Mouse (Mus musculus) layer of hippocampus, adult 18-20 months (tissue): Measurements from ENCODE around the gene Rap2a. TPM values are rescaled to one million over a fixed set of nuclear protein-coding genes. Genes with fewer than 3 reads are reported as not detected.
A peak's percentile ranks its signal among the peaks of the same experiment; 100 is the strongest.

ENCODE experiments used
- DNase-seq, 2 experiments: peaks; one replicate each; pipeline ENCODE4 v3.0.0; 2022; ENCODE audit warnings: low spot score in 2 of 2
- long read RNA-seq: library from polyadenylated mRNA; stranded (forward); transcript quantifications from one replicate; pipeline ENCODE4 v2.0.0, GENCODE M21; 2021
- total RNA-seq, 2 experiments: library from RNA; stranded (reverse); gene quantifications; 2 replicates each; pipeline ENCODE4 v1.2.3; 2021

Gene Rap2a
- 10 to 100 TPM; 77.9 to 82.2 TPM for total RNA-seq
- long read RNA-seq, full-length matches to known transcripts = 174 of 198 reads
- long read RNA-seq, partial matches to known transcripts = 22 of 198 reads
- long read RNA-seq, other reads (novel, unspliced or antisense) = 2 of 198 reads

DNA sequence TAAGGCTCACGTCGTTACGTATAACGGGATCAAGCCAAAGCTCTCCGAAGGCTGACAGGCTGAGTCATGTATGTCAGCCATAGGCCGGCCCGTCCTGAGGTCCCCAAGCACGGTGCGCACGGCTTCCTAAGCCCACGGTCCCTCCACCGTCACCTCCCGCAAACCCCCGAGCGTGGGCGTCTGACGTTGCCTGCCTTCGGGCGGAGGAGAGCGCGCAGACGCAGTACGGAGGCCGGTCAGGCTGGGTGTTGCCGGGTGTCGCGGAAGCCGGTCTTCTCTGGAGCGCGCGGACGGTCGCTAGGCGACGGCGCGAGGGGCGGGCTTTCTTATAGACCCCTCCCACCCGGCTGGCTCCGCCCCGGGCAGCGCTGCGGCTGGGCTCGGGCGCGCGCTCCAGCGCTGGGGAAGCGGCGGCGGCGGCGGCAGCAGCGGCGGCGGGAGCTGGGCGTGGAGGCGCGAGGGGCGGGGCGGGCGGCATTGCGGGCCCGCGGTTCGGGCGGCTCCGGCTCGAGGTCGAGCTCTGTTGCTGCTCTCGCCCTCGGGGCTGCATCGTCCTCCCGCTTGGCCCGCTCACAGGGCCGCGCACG is at the start of gene Rap2a:
Gene Rap2a (plus strand): TSS at position 463 of the 587 bp plus-strand sequence.
- DNase-seq = peak; percentile 97 to 98

DNA sequence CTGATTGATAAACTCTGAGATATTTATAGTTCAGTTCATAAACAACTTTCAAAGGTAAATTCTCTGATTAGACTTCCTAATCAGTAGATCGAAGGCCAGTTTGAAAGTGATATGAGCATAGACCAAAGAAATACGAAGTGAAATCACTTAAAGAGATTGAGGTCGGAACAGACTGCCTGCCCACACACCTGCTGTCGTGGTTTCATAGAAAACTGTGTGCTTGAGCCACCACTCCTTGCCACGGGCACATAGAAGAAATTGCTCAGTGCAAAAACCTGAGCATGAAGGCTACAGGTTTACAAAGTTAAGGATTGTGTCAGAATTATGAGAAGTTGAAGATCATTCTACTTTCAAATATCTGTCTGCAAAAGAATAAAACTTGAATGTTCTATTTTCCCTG is 49.7 kb upstream of the Rap2a start:
- peak in 1 of 2 experiments; percentile 62 for DNase-seq

DNA sequence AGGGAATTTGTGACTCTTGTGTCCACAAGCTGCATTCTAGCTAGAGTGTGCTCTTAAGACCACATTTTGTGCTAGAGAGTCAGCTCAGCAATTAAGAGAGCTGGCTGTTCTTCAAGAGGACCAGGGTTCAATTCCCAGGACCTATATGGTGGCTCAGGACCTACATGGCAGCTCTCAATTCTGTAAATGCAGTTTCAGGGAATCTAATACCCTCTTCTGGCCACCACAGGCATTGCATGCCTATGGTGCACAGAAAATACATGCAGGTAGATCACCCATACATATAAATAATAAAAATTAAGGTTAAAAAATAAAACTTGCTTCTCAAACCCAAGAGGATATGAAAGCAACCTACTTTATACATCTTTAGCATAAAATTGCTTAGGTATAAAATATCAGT is 45.5 kb upstream of the Rap2a start:
- no peak for DNase-seq

DNA sequence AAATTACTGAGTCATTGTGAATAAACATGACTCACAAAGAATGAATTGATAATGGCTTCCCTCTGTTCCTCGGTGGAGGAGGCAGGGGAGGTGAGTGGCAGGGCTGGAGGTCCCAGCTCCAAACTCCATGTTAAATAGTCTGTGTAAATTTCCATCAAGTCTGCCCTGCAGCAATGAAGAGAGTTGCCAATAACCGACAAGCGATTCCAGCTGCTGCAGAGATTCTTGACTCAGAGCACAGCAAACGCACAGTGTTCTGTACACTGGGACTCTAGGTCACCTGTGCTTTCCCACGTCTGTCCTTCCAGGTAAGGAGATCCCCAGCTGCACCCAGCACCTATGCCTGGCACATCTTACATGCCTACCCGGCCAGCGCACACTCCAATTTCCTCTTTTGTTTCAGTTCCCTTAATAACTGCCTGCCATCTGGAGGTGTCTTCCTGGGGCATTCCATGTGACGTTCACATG is 44.3 kb upstream of the Rap2a start:
- DNase-seq = peak in 1 of 2 experiments; percentile 34

DNA sequence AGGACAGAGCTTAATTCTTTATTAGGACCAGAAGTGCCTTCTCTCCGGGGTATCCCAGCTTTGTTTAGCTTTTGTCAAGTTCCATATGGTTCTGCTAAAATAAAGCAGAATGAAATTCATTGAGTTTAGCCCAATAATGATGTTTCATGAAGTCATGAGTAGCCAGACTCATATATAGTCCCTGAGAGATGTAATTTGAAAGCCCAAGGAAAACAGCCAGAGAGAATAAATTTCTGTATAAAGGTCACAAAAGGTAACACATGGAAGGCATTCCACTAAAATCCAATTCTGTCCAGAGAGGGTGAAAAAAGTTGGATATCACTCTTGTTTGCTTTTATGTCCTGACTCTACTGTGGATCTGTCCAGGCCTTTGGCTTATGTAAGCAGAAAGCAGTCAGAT is 43.4 kb upstream of the Rap2a start:
- DNase-seq = no peak

DNA sequence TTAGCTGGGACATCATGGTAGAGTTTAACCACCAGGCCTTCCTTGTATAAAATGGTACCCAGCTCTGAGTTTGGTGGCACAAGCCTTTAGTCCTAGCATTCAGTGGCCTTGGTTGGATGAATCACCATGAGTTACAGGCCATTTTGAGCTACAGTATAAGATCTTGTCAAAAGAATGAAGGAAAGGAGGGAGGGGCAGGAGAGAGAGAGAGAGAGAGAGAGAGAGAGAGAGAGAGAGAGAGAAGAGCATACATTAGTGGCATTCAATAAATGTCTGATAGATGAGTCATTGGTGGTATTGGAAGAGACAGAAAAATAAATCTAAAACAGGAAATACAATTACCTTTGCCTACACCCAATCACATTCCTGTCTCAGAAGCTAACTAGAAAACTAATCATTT is 37.5 kb upstream of the Rap2a start:
- DNase-seq = no peak

DNA sequence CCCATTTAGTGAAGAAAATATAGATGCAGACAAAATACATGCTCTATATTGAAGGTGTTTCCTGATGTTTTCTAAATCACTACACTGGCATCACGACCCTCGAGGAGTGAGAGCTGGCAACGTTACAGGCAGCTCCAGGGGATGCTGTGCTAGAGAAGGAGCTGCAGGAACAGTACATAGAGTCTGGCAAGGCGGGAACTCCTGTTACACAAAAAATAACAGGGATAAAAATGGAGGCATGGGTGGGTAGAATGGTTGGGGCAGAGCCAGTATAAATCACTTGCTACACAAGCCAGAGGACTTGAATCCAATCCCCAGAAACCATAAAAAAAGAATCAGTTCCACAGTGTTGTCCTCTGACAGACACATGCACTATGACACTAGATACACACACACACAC is 37.0 kb upstream of the Rap2a start:
- DNase-seq = no peak

DNA sequence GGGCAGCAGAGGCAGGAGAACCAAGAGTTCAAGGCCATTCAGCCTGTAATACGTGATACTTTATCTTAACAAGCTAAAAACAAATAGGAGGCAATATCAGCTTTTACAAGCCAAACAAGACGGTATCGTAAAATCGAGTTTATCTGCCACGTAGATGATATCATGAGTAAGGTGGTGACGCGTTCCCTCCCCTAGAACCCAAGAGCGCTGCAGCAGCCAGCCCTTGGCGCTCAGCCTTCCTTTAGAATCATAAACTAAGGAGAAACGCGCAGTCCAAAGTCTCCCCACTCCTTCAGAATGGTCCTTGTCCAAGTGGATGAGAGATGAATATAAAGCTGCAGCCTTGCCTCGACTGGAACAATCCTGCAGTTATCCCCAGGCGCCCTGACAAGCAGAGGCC is 36.4 kb upstream of the Rap2a start:
- no peak for DNase-seq

DNA sequence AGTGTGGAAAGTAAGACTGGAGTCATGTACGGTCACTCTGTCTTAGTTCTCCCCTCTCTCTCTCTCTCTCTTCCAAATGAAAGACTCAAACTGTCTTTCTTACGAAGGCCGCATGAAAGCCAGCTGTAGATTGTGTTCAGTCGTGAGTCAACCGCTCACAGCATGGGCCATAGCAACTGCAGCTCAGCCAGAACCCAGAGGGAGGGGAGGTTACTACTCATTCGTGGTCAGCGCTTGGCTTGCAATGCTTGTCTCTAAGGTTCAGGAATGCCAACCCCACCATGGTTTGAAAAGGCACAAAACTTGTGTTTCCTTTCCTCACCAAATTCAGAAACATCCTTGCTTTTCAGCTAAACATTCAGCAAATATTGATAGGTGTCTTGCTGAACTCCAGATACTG is 24.0 kb upstream of the Rap2a start:
- DNase-seq = no peak

DNA sequence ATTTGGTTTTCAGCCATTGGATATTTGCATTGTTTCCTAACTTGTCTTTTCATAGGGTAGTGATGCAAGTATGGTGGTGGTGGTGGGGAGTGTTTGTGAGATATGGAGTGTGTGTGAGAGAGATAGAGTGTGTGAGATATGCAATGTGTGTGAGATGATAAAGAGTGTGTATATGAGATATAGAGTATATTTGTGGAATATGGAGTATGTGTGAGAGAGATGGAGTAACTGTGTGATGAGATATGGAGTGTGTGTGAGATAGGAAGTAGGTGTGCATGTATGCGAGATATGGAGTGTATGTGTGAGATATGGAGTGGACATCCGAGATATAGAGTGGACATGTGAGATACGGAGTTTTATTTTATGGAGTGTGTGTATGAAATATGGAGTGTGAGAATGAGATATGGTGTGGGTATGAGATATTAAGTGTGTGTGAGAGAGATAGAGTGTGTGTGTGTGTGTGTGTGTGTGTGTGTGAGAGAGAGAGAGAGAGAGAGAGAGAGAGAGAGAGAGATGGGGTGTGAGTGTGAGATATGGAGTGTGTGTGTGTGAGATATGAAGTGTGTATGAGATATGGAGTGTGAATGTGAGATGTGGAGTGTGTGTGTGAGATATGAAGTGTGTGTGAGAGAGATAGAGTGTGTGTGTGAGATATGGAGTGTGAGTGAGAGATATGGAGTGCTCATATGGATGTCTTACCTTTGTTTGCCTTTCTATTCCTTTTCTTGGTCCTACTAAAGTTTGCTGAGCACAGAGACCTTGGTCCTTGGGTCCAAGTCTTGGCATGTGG is 14.1 kb upstream of the Rap2a start:
- no peak for DNase-seq

DNA sequence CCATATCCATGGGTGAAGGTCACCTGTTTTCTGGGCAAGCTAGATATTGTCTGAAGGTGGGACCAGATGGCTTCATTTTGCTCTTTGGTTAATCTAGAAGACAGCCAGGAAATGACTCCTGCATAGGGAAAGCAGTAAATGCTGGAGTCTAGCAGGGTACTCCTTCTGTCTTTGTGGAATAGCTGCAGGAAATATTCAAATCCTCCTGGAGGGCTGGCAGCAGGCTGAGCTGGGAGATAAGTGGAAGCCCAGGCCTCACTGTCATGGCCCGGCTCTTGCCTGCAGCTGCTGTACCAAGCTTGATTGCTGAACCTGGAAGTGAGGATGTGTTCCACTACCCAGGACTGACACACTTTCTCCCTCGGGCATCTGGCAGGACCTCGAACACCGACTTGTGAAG is 11.4 kb upstream of the Rap2a start:
- no peak for DNase-seq

DNA sequence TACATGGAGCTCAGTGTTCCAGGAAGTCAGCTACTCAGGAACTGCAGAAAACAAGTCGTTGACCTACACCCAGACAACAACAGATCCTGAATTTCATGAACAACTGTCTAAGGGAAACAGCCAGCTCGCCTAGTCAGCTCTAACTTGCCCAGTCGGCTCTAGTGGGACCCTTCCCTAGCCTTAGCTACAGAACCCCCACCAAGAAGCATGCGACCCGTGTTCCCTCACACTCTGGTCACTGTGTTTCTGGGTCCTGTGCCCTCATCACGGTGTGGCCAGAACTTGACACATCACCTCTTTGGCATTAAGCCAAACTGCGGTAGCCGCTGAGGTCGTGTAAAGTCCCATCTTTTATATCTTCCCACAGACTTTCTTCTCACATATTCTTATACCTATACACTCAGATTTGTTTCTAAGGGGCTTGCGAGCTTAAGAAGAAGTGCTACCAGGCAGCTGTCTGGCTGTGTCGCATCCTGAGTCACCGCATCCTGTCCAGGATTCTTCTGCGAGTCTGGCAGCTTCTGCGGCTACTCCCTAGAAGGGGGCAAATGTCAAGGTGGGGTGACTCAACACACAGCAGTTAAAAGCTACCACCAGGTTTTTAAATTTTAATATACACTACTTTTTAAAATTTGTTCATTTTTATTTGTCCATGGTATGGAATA is 9.0 kb upstream of the Rap2a start:
- DNase-seq = no peak

DNA sequence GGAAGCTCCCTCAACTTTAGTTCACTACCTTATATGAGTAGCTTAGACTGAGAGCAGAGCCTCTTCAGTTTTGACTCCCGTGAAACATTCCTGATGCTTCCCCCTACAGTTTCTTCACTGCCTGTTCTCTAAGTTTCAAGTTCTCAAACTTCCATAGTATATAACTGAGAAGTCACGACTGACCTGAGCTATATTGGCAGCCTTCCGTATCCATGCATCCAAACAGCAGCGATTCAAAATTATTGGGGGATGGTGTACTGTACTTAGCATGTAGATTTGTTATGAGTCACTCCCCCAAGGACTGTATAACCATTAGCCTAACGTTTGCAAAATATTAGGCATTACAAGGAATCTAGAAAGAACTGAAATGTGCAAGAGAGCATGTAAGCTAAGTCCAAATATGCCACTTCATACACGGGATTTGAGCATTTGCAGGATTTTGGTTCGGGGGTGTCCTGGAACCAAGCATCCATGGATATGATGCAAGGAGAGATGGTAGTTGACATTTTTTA is 2.0 kb upstream of the Rap2a start:
- DNase-seq = no peak

DNA sequence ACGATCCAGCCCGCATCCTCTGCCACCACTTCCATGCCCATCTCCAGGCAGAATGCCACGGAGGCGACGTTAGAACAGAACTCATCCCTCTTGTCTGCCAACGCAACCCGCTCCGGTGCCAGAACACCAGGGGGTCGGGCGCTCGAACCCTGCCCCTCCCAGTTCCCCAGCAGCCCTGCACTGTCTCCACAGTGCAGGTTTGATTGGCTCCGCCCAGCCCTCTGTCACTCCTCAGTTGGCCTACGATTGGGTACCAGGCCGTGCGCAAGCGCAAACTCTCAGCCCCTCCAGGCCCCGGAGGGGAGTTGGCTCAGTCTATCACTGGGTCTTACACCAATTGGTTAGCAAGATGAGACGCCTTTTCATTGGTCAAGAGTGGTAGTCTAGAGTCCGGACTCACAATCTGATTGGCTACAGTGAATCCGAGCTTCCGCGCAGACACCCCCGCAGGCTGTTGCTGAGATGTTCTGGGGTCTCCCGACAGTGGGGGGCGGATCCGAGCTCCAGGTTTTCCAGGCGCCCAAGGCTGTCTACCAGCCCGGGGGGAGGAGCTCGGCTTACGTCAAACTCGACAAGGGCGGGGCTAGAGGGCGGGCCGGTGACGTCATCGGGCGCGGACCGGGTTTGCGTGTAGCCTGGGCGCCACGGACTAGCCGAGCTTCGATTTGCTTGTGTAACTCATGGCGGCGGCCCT is 809 bp upstream of the Rap2a start:
- DNase-seq = peak; percentile 98 to 99

DNA sequence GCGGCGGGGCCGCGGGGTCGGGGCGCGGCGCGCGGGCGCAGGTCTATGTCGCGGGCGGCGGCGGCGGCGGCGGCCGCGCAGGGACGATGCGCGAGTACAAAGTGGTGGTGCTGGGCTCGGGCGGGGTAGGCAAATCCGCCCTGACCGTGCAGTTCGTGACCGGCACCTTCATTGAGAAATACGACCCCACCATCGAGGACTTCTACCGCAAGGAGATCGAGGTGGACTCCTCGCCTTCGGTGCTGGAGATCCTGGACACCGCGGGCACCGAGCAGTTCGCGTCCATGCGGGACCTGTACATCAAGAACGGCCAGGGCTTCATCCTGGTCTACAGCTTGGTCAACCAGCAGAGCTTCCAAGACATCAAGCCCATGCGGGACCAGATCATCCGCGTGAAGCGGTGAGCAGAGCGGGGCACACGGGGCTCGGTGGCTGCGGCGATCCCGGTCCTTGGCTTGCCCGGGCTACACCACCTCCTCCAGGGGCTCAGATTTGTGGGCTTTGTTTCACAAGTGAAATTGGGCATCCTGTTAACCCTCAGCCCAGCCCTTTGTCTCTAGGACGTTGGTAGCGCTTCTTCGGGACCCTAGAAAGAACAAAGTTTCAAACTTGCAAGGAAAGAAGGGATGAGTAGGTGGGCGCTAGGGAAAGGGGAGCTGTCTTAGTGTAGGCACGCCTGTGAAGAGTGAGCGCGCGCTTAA is 547 bp downstream of the Rap2a start:
- peak in 1 of 2 experiments; percentile 35 for DNase-seq

DNA sequence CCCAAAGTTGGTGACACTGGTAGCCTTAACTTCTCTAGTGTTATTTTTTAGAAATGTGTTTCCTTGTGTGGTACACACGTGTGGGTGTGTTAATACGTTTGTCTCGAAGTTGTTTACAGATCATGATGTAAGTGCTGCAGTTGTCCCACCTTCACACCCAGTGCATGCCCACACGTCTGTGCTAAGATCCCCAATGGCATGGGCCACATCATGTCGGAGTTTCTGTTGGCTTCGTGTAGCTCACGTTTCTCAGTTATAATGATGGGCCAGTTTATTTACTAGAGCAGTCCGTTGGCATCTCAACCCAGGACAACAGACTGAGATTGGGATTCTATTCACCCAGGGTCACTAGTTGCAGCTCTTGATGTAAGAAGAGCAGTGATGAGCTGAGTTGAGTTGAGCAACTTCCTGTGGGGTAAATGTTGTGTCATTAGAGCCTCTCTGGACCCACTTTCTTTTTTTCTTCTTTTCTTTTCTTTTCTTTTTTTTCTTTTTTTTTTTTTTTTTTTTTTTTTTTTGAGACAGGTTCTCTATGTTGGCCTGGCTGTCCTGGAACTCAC is 2.2 kb downstream of the Rap2a start:
- DNase-seq = no peak

DNA sequence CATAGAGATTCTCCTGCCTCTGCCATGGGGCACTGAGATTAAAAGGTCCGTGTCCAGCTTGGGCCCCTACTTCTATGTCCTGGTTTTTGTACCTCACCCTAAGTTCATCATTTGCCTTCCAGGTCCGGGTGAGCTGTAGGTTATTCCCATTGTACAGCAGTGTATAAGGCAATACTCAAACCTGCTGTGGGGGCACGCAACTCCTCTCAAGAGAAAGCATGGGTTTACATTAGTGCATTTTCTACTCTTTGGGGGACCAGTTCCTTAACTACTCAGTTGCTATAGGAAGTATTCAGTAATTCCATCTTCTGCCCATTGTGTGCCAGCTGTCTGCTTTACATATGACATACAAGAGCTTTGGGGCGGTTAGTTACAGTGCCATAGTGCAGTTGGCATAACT is 2.7 kb downstream of the Rap2a start:
- DNase-seq = no peak

DNA sequence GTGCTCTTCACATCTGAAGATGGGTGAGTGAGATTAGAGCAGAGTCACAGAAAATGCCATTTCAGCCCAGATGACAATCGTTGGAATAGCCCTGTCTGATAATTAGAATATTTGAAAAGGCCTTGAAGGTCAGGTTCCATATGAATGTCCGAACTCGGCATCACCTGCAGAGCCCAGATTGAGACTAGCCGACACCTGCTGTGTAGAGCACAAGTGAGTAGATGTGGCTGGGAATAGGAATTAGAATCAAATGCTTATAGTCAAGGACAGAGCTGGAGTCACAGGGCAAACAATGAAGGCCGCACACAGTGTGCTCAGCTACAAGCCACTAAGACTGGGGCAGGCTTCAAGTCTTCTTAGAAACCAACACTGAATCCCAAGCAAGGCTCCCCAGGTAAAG is 6.3 kb downstream of the Rap2a start:
- no peak for DNase-seq

DNA sequence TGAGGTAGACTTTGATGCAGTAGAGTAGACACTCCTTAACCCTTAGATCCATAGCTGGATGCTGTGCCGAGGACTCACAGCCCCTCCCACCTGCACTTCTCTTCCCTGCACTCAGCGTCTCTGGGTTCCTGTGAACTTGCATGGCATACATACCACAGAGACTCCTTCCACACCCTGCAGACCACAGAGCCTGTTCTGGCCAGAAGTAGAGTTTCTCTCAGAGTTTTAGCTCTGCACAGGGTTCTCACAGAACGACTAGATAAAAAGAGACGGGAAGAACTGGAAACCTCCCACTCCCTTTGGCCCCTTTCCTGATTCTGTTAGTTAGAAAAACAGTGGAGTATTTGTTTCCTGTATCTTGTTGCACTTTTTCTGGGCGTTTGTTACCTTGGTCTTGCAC is 18.0 kb downstream of the Rap2a start:
- no peak for DNase-seq

DNA sequence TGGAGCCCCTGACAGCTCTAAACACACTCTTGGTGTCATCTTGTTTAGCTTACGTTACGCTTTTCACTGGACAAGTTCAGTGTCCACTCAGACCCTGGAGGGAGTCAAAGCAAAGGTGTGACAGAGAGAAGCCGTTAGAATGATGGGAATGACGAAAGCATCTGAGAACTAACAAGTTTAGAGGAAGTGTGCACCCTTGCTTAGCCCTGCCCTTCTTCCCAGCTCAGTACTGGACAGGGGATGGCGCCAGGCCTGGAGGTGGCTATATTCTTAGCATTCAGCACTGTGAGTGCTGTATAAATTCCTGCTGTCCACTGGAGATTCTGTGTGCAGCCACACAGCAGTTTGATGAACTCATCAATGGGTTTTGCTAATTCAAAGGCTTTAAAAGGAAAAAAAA is 18.6 kb downstream of the Rap2a start:
- no peak for DNase-seq
